Mouse (Mus musculus) right cerebral cortex, adult 18-20 months (tissue): ENCODE results near the gene Nrip2.
A peak's percentile ranks its signal among the peaks of the same experiment; 100 is the strongest.
"Not testable (repeated sequence)": the region's sequence is repeated elsewhere in the genome, so short reads cannot be mapped to it uniquely, and the experiment has no call there.

Experiments used
- DNase-seq: peaks from one replicate; pipeline ENCODE4 v3.0.0; 2022; ENCODE audit warnings: mixed read lengths

Nrip2 gene

DNA sequence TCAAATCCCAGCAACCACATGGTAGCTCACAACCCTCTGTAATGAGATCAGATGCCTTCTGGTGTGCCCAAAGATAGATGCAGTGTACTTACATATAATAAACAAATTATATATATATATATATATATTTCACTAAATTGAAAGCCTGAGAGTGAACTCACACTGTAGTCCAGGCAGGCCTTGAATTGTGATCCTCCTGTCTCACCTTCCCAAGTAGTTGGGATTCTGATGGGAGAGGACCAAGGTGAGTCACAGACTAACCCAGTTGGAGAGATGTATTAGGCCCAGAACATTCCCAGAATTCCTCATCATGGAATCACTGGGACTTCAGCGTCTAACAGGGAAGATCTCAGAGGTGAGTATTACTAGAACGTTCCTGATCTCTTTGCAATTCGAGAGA is at the start of gene Nrip2:
TSS of gene Nrip2 (plus strand) at position 301 of the 400 bp plus-strand sequence.
- no peak for DNase-seq

DNA sequence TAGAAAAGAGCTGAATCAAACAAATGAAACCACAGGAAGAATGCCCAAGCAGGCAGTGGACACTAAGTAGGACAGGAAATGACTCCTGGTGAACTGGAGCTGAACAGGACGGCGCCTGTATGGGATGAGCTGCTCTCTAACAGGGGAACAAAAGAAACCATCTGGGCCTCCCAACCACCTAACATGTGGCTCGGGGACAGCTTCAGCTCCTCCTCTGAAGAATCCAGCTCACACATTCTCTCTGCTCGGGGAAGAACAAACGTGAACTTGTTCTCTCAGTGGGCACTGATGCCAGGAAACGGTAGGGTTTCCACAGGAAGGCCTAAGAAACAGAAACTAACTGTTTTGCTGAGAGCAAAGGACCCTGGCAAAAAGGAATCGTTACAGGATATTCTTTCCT is 49.4 kb upstream of the Nrip2 start:
- DNase-seq, result no peak

DNA sequence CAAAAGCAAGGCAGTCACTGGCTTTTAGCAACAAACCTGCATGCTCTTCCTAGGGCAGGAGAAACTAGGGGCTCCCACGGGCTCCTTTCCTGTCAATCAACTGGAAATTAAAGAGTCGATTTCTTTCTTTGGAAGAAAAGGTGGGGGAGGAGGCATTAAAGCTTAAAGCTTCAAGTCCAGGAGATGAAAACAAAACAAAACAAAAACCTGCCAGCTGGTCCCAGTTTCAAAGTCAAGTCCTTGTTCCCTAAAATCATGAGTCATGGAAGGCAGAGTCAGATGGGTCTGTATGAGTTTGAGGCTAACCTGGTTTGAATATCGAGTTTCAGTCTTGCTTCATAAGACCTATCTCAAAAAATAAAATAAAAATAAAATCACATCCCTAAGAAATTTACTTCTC is 45.0 kb upstream of the Nrip2 start:
- DNase-seq, result no peak

DNA sequence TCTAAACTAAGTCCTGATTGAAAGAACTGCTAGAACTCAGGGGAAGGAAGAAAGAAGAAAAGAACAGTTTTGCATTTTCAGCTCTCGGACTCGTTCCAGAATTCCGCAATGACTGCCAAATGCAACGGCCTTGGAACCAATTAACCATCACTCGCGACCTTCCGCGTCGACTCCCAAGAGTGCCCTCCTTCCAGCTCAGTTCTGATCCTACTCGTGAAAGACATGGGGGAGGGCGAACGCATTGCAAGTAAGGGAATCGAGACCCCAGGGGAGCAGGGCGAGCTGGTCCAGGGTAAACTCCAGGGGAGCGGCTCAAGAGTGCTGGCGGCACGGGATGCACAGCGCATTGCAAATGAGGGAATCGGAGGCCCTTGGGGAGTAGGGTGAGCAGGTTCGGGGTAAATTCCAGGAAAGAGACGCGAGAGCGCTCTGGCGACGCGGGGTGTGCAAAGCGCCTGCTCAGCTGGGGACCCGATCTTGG is 43.9 kb upstream of the Nrip2 start:
- peak; percentile 61 for DNase-seq

DNA sequence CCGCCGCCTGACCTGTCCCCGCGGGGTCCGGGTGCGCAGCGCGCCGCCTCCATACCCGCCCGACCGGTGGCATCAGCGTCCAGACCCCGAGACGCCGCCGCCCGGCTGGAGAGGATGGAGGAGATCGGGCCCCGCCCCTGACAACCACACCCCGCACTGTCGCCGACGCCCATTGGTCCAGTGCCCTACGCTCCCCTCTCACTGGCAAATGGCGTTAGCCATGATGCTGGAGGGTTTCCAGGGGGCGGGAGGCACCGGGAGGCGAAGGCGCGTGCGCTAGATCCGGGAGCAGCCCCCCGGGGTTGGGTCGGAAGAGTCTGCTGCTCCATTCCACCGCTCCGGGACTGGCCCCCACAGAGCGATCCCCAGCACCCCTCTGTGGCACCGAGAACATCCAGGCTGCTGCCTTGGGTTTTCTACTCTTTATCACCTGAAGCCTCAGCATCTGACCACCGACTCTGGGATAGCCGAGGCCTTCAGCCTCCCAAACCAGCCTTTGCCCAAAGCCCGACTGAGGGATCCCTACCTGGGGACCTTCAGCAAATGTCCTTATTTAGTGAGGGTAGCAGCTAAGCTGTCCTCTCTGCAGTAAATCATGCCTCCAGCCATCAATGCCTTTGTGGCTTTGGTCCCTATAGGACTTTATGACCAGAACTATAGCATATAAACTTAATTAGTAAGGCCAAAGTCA is 43.2 kb upstream of the Nrip2 start, which contains the start of gene Tulp3:
TSS of gene Tulp3 (minus strand) at position 126 of the 691 bp plus-strand sequence.
- DNase-seq, result peak; percentile 98

DNA sequence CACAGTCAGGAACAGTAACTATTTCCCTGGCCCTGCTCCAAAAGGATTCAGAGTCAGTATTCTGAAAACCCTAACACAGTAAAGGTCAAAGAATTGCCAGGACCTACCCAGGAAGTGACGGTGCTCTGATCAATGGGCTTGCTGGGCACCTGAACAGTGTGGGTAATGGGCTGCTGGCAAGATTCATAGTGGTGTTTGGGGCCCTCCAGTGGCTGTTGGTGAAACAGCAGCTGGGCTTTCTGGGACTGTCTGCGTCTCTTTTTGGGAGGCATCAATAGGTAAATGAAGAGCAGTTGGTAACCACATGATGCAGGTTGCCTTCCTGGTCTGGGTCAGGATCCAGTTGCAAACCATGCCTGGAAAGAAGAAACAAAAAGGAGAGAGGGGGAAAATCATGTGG is 40.1 kb upstream of the Nrip2 start:
- DNase-seq, result peak; percentile 63

DNA sequence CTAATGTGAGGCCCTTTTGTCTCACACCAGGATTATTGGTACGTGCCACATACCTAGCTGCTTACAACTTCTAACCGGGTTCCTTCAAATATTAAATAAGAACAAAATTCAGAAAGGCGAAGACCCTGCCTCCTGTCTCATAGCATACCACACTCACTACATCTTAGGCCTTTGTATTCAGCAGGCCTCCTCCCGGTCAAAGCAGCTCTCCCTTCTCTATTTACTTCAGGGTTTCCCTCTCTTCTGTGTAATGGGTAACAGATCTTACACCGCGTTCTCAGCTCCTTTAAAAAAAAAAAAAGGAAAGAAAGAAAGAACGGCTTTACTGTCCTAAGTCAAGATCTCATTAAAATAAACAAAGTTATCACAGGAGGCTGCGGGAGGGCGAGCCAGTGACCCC is 37.2 kb upstream of the Nrip2 start:
- no peak for DNase-seq

DNA sequence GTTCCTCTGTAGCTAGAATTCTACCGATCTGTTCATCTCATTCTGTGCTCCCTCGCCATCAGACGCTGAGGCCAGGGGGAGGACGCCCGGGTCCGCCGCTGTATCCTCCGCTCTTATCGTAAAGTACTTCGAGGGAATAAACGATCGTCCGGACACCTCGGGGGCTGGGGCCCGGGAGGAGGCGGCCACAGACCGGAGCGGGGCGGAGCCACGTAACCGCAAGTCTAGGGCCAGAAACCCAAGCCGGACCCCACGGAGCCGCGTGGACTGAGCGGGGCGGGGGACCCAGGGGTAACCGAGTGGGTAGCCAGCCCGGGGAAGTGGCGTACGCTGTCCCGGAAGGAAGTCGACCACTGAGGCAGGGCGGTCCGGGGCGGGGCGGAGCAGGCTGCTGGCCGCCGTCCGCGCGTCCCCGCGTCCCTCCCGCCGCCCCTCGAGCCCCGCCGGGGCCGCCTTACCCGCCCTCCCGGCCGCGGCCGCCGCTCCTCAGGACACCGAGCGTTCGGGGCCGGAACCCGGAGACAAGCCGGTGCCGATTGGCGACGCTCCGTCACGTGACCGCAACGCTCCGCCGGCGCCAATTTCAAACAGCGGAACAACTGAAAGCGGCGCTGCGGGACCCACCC is 36.6 kb upstream of the Nrip2 start, which contains the start of the genes Rhno1 and Foxm1:
TSS of gene Rhno1 (minus strand) at position 531 of the 626 bp plus-strand sequence.
TSS of gene Foxm1 (plus strand) at position 587 of the 626 bp plus-strand sequence.
- DNase-seq, result peak; percentile 85

DNA sequence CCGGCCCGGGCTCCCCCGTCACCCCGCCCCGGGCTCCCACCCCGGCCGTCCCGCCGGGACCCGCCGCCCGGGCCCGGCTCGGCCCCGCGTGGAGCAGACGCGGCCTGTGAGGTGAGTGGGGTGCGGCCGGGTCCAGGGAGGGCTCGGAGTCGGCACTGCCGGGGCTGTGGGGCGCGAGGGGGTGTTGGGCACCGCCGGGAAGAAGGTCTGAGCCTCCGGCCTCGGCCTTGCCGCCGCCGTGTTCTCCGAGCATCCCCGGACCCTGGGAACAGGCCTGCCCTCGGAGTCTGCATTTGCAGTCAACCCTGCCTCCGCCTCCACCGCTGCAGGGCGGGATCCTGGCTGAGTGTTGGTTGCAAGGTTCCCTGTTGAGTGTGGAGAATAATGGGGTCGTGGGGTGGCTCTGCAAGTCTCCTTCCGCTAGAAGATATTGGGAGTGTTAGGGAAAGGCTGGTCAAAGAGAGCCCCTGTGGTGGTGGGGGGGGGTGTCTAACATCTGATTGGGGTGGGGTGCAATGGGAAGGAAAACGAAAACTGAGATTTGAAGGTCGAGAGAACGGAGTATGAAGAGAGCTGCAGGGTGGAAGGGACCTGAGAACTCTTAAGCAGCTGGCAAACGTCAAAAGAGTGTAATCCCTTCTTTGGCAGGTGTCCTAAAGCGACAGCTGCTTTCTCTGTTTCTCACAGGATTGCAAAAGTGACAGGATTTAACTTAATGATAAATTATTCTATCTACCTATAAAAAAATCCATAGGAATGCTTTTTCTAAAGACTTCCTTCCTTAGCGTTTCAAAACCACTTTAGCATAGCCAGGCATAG is 35.9 kb upstream of the Nrip2 start:
- no peak for DNase-seq

DNA sequence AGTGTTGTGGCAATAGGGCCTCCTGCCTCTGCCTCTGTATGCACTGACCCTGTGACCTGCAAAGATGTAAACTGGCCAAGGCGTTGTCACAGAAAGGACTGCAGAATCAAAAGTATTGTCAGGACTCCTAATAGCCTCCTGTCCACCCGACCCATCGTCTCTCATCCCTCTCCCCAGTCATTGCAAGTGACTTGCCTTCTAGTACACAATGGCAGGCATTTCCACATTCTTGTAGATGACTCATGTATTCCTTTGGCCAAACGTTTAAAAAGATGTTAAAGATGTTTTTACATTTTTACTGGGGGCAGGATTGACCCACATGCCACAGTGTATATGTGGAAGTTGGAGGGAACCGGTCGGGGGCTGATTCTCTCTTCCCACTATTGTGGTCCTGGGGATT is 34.4 kb upstream of the Nrip2 start:
- no peak for DNase-seq

DNA sequence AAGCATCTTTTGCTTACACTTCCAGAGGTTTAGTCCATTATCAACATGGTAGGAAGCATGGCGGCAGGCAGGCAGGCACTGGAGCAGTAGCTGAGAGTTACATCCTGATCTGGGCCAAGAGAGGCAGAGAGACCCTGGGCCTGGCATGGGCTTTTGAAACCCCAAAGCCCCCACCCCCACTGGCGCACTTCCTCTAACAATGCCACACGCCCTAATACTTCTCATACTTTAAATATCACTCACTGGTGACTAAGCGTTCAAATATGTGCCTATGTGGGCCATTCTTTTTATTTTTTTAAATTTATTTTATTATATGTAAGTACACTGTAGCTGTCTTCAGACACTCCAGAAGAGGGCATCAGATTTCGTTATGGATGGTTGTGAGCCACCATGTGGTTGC is 32.6 kb upstream of the Nrip2 start:
- DNase-seq, result no peak

DNA sequence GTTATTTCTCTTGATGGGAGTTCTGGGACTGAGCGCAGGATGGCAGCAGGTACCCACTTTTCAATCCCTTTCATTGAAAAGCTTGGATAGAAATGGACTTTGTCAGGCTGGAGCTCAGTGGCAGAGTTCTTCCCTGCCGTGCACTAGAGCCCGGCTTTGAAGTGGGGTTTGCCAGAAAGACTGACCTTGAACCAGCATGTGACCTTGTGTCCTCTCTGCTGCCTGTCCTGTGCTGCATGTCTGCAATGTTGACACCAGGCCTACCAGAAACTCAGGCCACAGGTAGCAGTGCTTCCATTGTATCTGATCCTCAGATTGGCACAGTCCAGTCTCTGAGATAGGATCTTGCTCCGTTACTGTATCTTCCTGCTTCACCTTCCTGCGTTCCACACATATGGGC is 29.1 kb upstream of the Nrip2 start:
- no peak for DNase-seq

DNA sequence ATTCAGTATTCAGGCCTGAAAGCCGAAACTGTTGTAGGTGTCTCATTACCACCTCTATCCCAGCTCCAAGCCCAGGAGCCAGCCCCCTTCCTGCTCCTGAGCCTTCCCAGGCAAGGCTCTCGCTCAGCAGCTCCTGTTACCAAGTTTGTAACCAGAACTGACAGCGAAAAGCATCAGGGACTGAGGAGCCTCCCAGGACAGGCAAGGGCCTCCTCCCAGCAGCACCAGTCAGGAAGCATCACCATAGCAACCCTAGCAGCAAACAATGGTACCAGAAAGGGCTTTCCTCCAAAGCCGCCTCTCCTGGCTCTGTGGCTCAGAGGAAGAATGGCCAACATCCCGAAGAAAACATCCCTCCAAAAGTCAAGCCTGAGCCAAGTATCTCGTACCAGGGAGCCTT is 23.9 kb upstream of the Nrip2 start, which contains the start of the genes Tex52 and Gm44596:
TSS of gene Tex52 (plus strand) at position 265 of the 400 bp plus-strand sequence.
TSS of gene Gm44596 (plus strand) at position 312 of the 400 bp plus-strand sequence.
- DNase-seq, result peak; percentile 46

DNA sequence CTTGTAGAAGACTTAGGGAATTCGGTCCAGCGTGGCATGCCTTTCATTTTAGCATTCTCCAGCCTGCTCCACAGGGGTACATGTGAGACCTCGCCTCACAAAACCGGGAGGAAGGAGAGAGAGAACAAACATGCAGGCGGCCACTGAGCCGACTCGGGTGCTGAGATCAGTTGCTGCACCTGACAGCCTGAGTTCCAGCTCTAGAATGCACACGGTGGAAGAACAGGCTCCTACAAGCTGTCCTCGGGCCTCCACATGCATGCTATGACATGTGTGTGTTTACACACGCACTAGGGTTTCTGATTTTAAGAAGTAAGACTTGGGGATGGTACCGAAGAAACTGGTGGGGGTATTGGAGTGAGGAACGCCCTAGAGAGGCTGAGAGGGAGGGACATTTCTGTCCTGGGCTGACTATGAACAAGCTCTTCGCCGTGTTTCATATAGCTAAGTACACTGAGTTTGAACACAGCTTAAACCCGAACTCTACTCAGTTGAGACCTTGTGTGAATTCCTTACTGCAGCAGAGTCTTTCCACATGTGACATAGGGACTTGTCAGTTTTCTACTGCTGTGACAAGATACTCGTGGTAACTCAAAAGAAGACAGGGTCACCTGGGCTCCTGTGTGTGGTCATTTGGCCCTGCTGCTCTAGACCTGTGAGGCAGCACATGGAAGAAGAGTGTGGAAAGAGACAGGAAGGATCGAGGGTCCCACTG is 22.6 kb upstream of the Nrip2 start:
- no peak for DNase-seq

DNA sequence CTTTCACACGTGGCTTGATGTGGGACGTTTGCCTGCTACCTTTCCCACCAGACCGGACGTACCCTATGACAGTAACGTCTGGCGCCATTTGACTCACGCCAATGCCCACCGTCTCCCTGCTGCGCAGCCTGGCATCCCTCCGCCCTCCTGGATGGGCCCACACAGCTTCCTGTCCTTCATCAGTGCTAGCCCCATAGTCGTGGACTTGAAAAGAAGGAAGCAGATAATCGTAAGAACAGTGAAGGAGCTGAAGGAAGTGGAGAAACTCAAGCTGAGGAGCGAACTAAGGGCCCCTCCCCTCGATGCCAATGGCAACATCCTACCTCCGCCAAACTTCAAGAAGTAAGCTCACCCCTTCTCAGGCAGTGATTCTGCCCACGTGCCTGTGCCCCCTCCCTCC is 19.5 kb upstream of the Nrip2 start:
- no peak for DNase-seq

DNA sequence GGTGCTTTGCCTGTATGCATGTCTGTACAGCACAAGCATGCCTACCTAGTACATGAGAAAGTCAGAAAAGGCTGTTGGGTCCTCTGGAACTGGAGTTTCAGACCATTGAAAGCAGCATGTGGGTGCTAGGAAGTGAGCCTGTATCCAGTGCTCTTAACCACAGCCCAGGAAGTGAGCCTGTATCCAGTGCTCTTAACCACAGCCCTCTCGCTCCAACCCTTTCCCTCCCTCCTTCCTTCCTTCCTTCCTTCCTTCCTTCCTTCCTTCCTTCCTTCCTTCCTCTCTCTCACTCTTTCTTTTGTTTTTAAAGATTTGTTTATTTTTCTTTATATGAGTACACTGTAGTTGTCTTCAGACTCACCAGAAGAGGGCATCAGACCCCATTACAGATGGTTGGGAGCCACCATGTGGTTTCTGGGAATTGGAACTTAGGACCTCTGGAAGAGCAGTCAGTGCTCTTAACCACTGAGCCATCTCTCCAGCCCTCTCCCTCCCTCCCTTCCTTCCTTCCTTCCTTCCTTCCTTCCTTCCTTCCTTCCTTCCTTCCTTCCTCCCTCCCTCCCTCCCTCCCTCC is 18.4 kb upstream of the Nrip2 start:
- DNase-seq, result not testable (repeated sequence)

DNA sequence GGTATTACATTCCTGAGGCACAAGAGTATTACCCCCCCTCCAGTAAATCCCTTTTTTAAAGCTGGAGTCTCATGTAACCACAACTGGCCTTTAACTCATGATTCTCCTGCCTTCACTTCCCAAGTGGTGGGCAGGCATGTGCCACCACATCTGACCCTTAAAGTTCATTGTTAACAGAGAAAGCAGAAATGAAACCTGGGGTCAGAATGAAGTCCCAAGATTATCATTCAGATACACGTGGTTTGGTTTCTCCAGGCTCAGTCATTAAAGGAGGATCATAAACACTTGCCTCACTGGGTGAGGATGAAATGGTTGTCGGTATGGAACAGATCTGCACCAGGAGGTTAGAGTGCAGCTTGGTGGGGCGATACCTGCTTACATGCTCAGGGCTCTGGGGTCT is 17.8 kb upstream of the Nrip2 start:
- no peak for DNase-seq

DNA sequence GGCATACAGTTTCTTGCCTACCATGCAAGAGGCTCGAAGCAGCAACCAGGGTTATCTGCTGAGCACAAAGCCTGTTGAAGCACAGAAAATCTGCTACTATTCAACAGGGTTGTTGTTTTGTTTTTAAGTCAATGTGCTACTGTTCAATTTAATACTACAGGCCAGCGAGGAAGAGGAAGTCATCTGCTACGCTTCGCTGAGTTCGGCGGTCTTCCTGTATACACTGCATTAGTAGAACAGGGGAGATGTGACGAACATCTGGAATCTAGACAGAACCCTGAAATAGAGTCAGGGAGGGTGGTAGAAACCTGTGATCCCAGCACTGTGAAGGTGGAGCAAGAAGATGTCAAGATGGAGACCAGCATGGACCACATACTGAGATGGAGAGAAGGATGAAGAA is 15.3 kb upstream of the Nrip2 start:
- DNase-seq, result no peak

DNA sequence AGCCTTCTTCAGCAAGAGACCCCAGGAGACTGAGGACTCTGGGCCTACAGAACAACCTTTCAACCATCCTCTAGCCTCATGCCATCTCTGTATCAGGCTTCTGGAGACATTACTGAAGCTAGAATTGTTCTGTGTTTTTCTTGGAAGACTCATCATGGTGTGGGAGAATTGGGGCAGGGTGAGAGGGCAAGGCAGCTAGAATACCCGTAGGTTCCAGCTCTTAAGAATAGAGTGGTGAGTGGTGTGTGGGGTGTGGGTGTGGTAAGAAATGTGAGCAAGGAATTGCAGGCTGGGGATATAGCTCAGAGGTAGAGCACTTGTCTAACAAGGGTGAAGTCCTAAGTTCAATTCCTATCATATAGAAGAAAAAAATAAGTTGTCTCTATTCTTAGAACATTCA is 14.1 kb upstream of the Nrip2 start:
- no peak for DNase-seq

DNA sequence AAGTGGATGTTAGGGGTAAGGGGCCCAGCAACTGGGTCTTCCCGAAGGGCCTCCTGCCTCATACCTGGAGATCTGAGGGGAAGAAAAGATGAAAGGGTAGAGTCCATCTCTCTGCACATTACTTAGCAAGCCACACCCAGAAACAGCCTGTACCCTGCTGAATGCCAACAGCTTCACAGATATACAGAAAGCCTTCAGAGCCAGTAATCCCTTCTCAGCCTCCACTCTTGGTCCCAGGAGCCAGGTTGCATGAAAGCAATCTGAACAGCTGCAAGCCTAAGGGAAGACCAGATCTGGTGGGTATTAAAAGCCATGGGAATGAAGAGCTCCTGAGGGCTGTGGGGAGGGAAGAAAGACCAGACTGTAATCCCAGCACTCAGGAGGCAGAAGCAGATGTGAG is 9.9 kb upstream of the Nrip2 start:
- no peak for DNase-seq

DNA sequence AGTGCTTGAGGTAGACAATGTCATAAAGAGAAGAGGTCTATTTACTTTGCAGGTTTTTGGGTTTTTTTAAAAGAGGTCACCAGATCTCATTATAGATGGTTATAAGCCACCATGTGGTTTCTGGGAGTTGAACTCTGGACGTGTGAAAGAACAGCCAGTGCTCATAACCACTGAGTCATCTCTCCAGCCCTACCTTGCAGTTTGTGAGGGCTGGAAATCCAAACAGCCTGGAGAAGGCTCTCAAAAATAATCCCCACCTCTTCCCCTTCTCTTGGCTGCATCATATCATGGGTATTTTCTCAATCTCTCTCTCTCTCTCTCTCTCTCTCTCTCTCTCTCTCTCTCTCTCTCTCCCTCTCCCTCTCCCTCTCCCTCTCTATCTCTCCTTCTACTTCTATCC is 8.4 kb upstream of the Nrip2 start:
- DNase-seq, result no peak

DNA sequence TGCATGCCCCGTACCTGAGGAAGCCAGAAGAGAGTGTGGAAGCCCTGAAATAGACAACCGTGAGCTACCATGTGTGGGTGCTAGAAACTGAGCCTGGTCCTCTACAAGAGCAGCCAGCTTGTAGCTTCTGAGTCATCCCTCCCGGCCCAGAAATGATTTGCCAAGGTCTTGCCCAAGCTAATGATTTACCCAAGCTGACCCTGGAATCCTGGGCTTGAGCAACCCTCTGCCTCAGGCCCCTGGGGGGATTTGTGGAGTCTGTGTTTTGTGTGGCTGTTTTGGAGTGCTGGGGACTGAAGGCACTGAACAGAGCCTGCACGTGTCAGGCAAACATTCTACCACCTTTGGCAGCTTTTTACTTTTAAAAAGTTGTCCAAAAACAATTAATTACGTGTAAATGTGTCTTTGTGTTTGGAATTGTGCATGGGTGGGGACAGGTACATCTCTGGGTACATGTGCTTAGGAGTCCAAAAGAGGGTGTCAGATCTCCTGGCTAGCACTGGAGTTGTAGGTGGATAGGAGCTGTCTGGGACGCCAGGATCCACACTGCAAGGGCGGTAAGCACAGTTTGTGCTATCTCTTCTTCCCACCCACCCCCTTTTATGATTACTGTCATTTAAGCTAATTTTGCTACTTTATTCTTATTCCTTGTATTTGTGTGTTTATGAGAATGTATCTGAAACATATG is 1.4 kb upstream of the Nrip2 start:
- DNase-seq, result no peak
